In the genomic region with DNA sequence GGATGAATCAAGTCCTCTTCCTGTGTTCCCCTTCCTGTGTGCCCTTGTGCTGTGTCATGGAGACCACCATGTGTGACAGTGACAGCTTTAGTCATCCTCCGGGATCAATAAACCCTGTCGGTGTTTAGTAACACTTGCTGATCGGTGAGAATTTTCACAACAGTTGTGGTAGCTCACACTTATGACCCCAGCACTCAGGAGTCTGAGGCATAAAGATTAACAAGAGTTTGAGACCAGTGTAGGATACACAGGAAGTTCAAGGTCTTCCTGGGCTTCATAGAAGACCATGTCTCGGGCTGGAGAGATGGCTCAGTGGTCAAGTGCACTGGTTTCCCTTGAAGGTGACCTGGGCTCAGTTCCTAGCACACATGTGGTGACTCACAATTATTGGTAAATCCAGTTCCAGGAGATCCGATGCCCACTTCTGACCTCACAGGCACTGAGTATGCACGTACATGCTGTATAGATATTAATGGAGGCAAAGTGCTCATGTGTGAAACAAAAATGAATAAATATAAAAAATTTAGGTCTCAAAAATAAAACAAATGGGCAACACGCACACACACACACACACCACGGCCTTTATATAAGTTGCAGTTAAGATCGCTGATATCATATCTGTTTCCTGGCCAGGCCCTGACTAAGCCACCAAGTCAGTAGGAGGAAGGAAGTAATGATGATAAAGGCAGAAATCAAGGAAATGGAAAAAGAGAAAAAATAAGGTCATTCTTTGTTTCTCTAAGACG, we compare ENCODE assay signal across 17 mouse cellular contexts. TPM values are rescaled to one million over a fixed set of nuclear protein-coding genes. Genes with fewer than 3 reads are reported as not detected.
DNase-seq lines count a peak whose midpoint lies in the region; ATAC-seq and TF ChIP-seq lines count a peak whose summit lies in the region.
"Had no signal": no experiment of that assay in that cellular context is flagged by ENCODE, and none has a peak within 500 bp of the region (broad histone marks: within the 10 kb centered on the region; RNA-seq: fewer than 3 reads in every experiment).

No protein-coding gene starts in this region.

- peak; percentile 72 for DNase-seq in CD4-positive, CD25-positive, alpha-beta regulatory T cell, adult 2 months (ENCODE audit: low read depth, low spot score)
- no peak for DNase-seq in lung, postnatal 10 days
- DNase-seq in forebrain, embryonic 11.5 days (ENCODE audit: low spot score): no peak
- DNase-seq: adrenal gland, postnatal 10 days; cerebellum, adult 11-12 months; gastrocnemius, postnatal 10 days; heart, postnatal 36 days; kidney, adult 9 months; kidney, postnatal 4 days; right cerebral cortex, postnatal 25 days had no signal

- H3K36me3 ChIP-seq in intestine, embryonic 16.5 days (ENCODE audit: control insufficient read depth, insufficient read depth, low read length): no peaks in the 10 kb centered on the region
- no peaks in the 10 kb centered on the region; the same call in 1 of the 2 replicates for H3K36me3 ChIP-seq in intestine, embryonic 15.5 days
- H3K36me3 ChIP-seq in forebrain, embryonic 11.5 days (ENCODE audit: control insufficient read depth, insufficient read depth, low read length): no peaks in the 10 kb centered on the region
- H3K36me3 ChIP-seq: neural tube, embryonic 13.5 days had no signal

- TF ChIP-seq POLR2A in bone marrow macrophage, adult 2 months (IDR thresholded peaks at IDR 0.05; ENCODE audit: borderline replicate concordance, low read depth, low read length): no peak

- no peak for TF ChIP-seq CTCF in bone marrow macrophage, adult 2 months (IDR thresholded peaks at IDR 0.05; ENCODE audit: low read depth, low read length)

- peaks cover 9% of the 10 kb centered on the region for H3K4me1 ChIP-seq in intestine, embryonic 16.5 days (ENCODE audit: control insufficient read depth, insufficient read depth, low read length)
- peaks cover 11% of the 10 kb centered on the region for H3K4me1 ChIP-seq in intestine, embryonic 15.5 days (replicated peaks)
- H3K4me1 ChIP-seq in bone marrow macrophage, adult 2 months (ENCODE audit: control insufficient read depth, insufficient read depth, low read length): peaks cover 16% of the 10 kb centered on the region
- no peaks in the 10 kb centered on the region for H3K4me1 ChIP-seq in forebrain, embryonic 11.5 days (replicated peaks; ENCODE audit: control insufficient read depth, insufficient read depth, low read length)

- H3K27me3 ChIP-seq in intestine, embryonic 16.5 days (replicated peaks; ENCODE audit: control insufficient read depth, insufficient read depth, low read length): no peaks in the 10 kb centered on the region
- H3K27me3 ChIP-seq in intestine, embryonic 15.5 days (replicated peaks): no peaks in the 10 kb centered on the region
- H3K27me3 ChIP-seq in forebrain, embryonic 11.5 days (ENCODE audit: control insufficient read depth, insufficient read depth, low read length): no peaks in the 10 kb centered on the region
- H3K27me3 ChIP-seq: neural tube, embryonic 13.5 days had no signal

- H3K9ac ChIP-seq in intestine, embryonic 16.5 days (ENCODE audit: low read depth, low read length): no peak overlapping the region
- H3K9ac ChIP-seq in intestine, embryonic 15.5 days: no peak overlapping the region
- no peak overlapping the region for H3K9ac ChIP-seq in forebrain, embryonic 11.5 days (ENCODE audit: low read length)
- H3K9ac ChIP-seq: neural tube, embryonic 13.5 days had no signal

- no peak overlapping the region for H3K4me3 ChIP-seq in intestine, embryonic 16.5 days (ENCODE audit: low read length)
- no peak overlapping the region for H3K4me3 ChIP-seq in intestine, embryonic 15.5 days (replicated peaks)
- no peak overlapping the region for H3K4me3 ChIP-seq in bone marrow macrophage, adult 2 months (ENCODE audit: insufficient read depth, low read length)
- H3K4me3 ChIP-seq in forebrain, embryonic 11.5 days (ENCODE audit: low read depth, low read length): no peak overlapping the region
- H3K4me3 ChIP-seq: erythroblast, embryonic 14.5 days; neural tube, embryonic 13.5 days had no signal

- H3K9me3 ChIP-seq in intestine, embryonic 16.5 days (ENCODE audit: control insufficient read depth, low read length): no peaks in the 10 kb centered on the region
- no peaks in the 10 kb centered on the region for H3K9me3 ChIP-seq in intestine, embryonic 15.5 days
- no peaks in the 10 kb centered on the region for H3K9me3 ChIP-seq in forebrain, embryonic 11.5 days (ENCODE audit: control insufficient read depth, low read length)
- H3K9me3 ChIP-seq: neural tube, embryonic 13.5 days had no signal

- 83% methylated on average over 10 of the region's 10 CpGs for WGBS in intestine, embryonic 16.5 days
- WGBS in intestine, embryonic 15.5 days: 81% methylated on average over 10 of the region's 10 CpGs
- WGBS in forebrain, embryonic 11.5 days: 92% methylated on average over 10 of the region's 10 CpGs

- no peak for ATAC-seq in intestine, embryonic 16.5 days
- ATAC-seq in intestine, embryonic 15.5 days: no peak
- ATAC-seq in megakaryocyte, adult 5-6 weeks (ENCODE audit: poor library complexity, severe bottlenecking): peak; percentile 57
- no peak for ATAC-seq in forebrain, embryonic 11.5 days (replicated peaks; ENCODE audit: low FRiP score)
- ATAC-seq: hindbrain, embryonic 16.5 days had no signal

- H3K27ac ChIP-seq in intestine, embryonic 16.5 days (ENCODE audit: low read length): peak overlapping the region; percentile 38; the same call in 1 of the 2 replicates
- no peak overlapping the region for H3K27ac ChIP-seq in intestine, embryonic 15.5 days
- H3K27ac ChIP-seq in bone marrow macrophage, adult 2 months (ENCODE audit: insufficient read depth, low read depth, low read length): peak overlapping the region; percentile 9; the same call in 1 of the 2 replicates
- H3K27ac ChIP-seq in forebrain, embryonic 11.5 days (ENCODE audit: low read depth, low read length): no peak overlapping the region
- H3K27ac ChIP-seq: neural tube, embryonic 13.5 days had no signal

- no peak overlapping the region for H3K4me2 ChIP-seq in intestine, embryonic 16.5 days (ENCODE audit: low read depth, low read length)
- no peak overlapping the region for H3K4me2 ChIP-seq in intestine, embryonic 15.5 days (replicated peaks)
- no peak overlapping the region for H3K4me2 ChIP-seq in forebrain, embryonic 11.5 days (ENCODE audit: low read depth, low read length, severe bottlenecking)
- H3K4me2 ChIP-seq: neural tube, embryonic 13.5 days had no signal

RNA-seq across cellular contexts. Expression of gene Sept9, which starts 43.1 kb away (rescaled TPM):
- polyA plus RNA-seq in intestine, embryonic 16.5 days (2015; fragmentation: Nextera tagmentation; extraction: Ambion mirVana): 183 and 191 TPM in 2 replicates
- polyA plus RNA-seq in intestine, embryonic 15.5 days (2015; fragmentation: Nextera tagmentation; extraction: Ambion mirVana): 166 and 167 TPM in 2 replicates
- 90.9 and 123 TPM in 2 replicates for polyA plus RNA-seq in bone marrow macrophage, adult 2 months (2012; ENCODE audit: insufficient read depth, insufficient read length, missing spikeins)
- 162 and 178 TPM in 2 replicates for total RNA-seq in megakaryocyte, adult 5-6 weeks (2015)
- total RNA-seq in megakaryocyte, adult 5-6 weeks (2017): 335 and 338 TPM in 2 replicates
- polyA plus RNA-seq in forebrain, embryonic 11.5 days (2014; fragmentation: Nextera tagmentation; extraction: Ambion mirVana): 172 and 182 TPM in 2 replicates

Comparison
In these comparisons a context has a peak if more than half of its experiments do, and no peak if none do; other contexts are left out.
1. H3K27ac ChIP-seq: peak in intestine, embryonic 16.5 days (single experiment) and bone marrow macrophage, adult 2 months (single experiment); none in intestine, embryonic 15.5 days (single experiment) and forebrain, embryonic 11.5 days (single experiment).